Mouse (Mus musculus): ENCODE results near the gene Tmem121.

- TF ChIP-seq CTCF (IDR thresholded peaks at IDR 0.05; ENCODE audit: control insufficient read depth, insufficient read depth, low read length), result no peak
- no peak for TF ChIP-seq POLR2A (IDR thresholded peaks at IDR 0.05; ENCODE audit: borderline replicate concordance, control insufficient read depth, low read depth, low read length)
Measured at GRCm38 (mm10) chr12:113153971-113154370, 31.8 kb upstream of the Tmem121 start.
